Mouse (Mus musculus) G1E (cell line): ENCODE data around the gene Agl. TPM values are rescaled to one million over a fixed set of nuclear protein-coding genes. Genes with fewer than 3 reads are reported as not detected.
A peak's percentile ranks its signal among the peaks of the same experiment; 100 is the strongest.

Experiments
- ATAC-seq: 2 replicates; pipeline ENCODE4 v1.8.0; 2016; ENCODE audit warnings: mild to moderate bottlenecking; ENCODE audit not compliant: insufficient number of reproducible peaks, poor library complexity, low FRiP score, severe bottlenecking; ENCODE audit errors: extremely low read depth
- DNase-seq: peaks from one replicate; pipeline ENCODE4 v3.0.0; 2012; ENCODE audit warnings: low spot score
- H3K27me3 ChIP-seq: 2 replicates; pipeline ENCODE4 v1.6.1; 2012; ENCODE audit warnings: mild to moderate bottlenecking, low read length, inconsistent platforms; ENCODE audit not compliant: insufficient read depth
- H3K36me3 ChIP-seq: replicated peaks from 2 replicates; pipeline ENCODE3; 2012; ENCODE audit warnings: mild to moderate bottlenecking, inconsistent platforms
- H3K4me1 ChIP-seq: 2 replicates; pipeline ENCODE4 v1.6.1; 2012; ENCODE audit warnings: low read depth, low read length, inconsistent platforms, mixed read lengths; ENCODE audit not compliant: insufficient read depth
- H3K4me3 ChIP-seq: 2 replicates; pipeline ENCODE4 v1.5.1; 2012; ENCODE audit warnings: low read depth, mild to moderate bottlenecking, inconsistent platforms, low read length, moderate library complexity, mixed read lengths
- H3K9me3 ChIP-seq: replicated peaks from 2 replicates; pipeline ENCODE4 v1.6.1; 2012; ENCODE audit warnings: inconsistent platforms
- CTCF ChIP-seq: IDR thresholded peaks from 2 replicates; pipeline ENCODE4 v1.5.1; 2012; ENCODE audit warnings: low read depth, low read length, inconsistent platforms, mixed read lengths
- GATA1 ChIP-seq: IDR thresholded peaks from 2 replicates; pipeline ENCODE4 v1.6.1; 2012; ENCODE audit warnings: borderline replicate concordance, low read length, inconsistent platforms, mixed read lengths
- GATA2 ChIP-seq: IDR thresholded peaks from 2 replicates; pipeline ENCODE4 v1.6.1; 2012; ENCODE audit warnings: low read depth, low read length, inconsistent platforms, borderline replicate concordance
- POLR2AphosphoS5 ChIP-seq: IDR thresholded peaks from 2 replicates; pipeline ENCODE4 v1.6.1; 2012; ENCODE audit warnings: low read depth, low read length, inconsistent platforms; ENCODE audit not compliant: insufficient replicate concordance
- TAL1 ChIP-seq: conservative IDR thresholded peaks from 2 replicates; pipeline ENCODE4 v1.6.1; 2012; ENCODE audit warnings: low read depth, low read length, inconsistent platforms, mixed read lengths
- polyA plus RNA-seq: library from polyadenylated mRNA; stranded (reverse); fragments of >175 nt; gene quantifications from 2 replicates; pipeline ENCODE4 v1.2.3, GENCODE M21; 2012
- total RNA-seq, 2 experiments: library from RNA; stranded (forward) in 1 of 2; stranded (reverse) in 1 of 2; fragments of 200-1000 nt in 1 of 2; fragments of >200 nt in 1 of 2; fragmentation: Nextera tagmentation in 1 of 2; gene quantifications; 2 replicates each; pipeline ENCODE4 v1.2.3; 2014 to 2017

Gene Agl
- total and polyA plus RNA-seq, 3 experiments, result 1.7 to 33.6 (median 15.1) TPM

- H3K36me3 ChIP-seq, result no peaks in the 10 kb centered on the region
- DNase-seq (no peak), ATAC-seq (no peak)
- peaks cover 9% of the 10 kb centered on the region for H3K9me3 ChIP-seq
- H3K4me3 ChIP-seq, result no peak overlapping the region
- H3K27me3 ChIP-seq, result no peaks in the 10 kb centered on the region
- H3K4me1 ChIP-seq, result peaks cover 23% of the 10 kb centered on the region
- TF ChIP-seq GATA2 (no peak), GATA1 (no peak), TAL1 (no peak), CTCF (no peak), POLR2AphosphoS5 (no peak)
These were observed 78.3 kb downstream of the Agl start for GRCm38 (mm10) chr3:116729483-116730174.

- no peaks in the 10 kb centered on the region for H3K27me3 ChIP-seq
- H3K4me1 ChIP-seq, result peaks cover 30% of the 10 kb centered on the region
- H3K36me3 ChIP-seq, result no peaks in the 10 kb centered on the region
- TF ChIP-seq GATA1 (no peak), TAL1 (peak; percentile 73), POLR2AphosphoS5 (no peak), CTCF (no peak), GATA2 (no peak)
- peak overlapping the region; percentile 61; the same call in 1 of the 2 replicates for H3K4me3 ChIP-seq
- ATAC-seq (peak; percentile 90), DNase-seq (peak; percentile 68)
- no peaks in the 10 kb centered on the region for H3K9me3 ChIP-seq
These were observed 81.2 kb downstream of the Agl start for GRCm38 (mm10) chr3:116726807-116727206.

- ATAC-seq (no peak), DNase-seq (no peak)
- Histone ChIP-seq H3K36me3 (no peaks in the 10 kb centered on the region), H3K27me3 (no peaks in the 10 kb centered on the region), H3K9me3 (no peaks in the 10 kb centered on the region), H3K4me3 (no peak overlapping the region), H3K4me1 (peaks cover 33% of the 10 kb centered on the region)
- no peak for TF ChIP-seq CTCF
- TF ChIP-seq GATA1, result no peak
- TF ChIP-seq POLR2AphosphoS5, result no peak
- TF ChIP-seq TAL1, result no peak
- TF ChIP-seq GATA2, result no peak
These were observed 84.2 kb downstream of the Agl start for GRCm38 (mm10) chr3:116723496-116724481.

GRCm38 (mm10) chr3:116722980-116723379 lies 85.0 kb downstream of the Agl start:
- no peak for DNase-seq
- H3K4me1 ChIP-seq, result peaks cover 33% of the 10 kb centered on the region

GRCm38 (mm10) chr3:116718951-116719350 lies 89.0 kb downstream of the Agl start:
- Histone ChIP-seq H3K4me1 (peaks cover 13% of the 10 kb centered on the region), H3K36me3 (no peaks in the 10 kb centered on the region), H3K4me3 (no peak overlapping the region), H3K9me3 (no peaks in the 10 kb centered on the region), H3K27me3 (no peaks in the 10 kb centered on the region)
- ATAC-seq, result no peak
- TF ChIP-seq POLR2AphosphoS5 (no peak), GATA1 (no peak), CTCF (no peak), GATA2 (no peak), TAL1 (no peak)
- no peak for DNase-seq

More at GRCm38 (mm10) chr3:116722980-116723379, 85.0 kb downstream of the Agl start:
- no peak for ATAC-seq
- H3K4me3 ChIP-seq, result no peak overlapping the region
- TF ChIP-seq GATA2, result no peak
- no peak for TF ChIP-seq GATA1
- TF ChIP-seq CTCF, result no peak
- TF ChIP-seq POLR2AphosphoS5, result no peak
- no peak for TF ChIP-seq TAL1
- H3K27me3 ChIP-seq, result no peaks in the 10 kb centered on the region
- no peaks in the 10 kb centered on the region for H3K36me3 ChIP-seq
- H3K9me3 ChIP-seq, result no peaks in the 10 kb centered on the region

GRCm38 (mm10) chr3:116713031-116713430 lies 94.9 kb downstream of the Agl start:
- TF ChIP-seq POLR2AphosphoS5, result no peak
- no peak for TF ChIP-seq TAL1
- no peak for TF ChIP-seq GATA2
- TF ChIP-seq CTCF, result no peak
- TF ChIP-seq GATA1, result no peak
- Histone ChIP-seq H3K4me1 (peaks cover 36% of the 10 kb centered on the region), H3K27me3 (no peaks in the 10 kb centered on the region), H3K9me3 (no peaks in the 10 kb centered on the region), H3K4me3 (peak overlapping the region; percentile 97; the same call in 1 of the 2 replicates), H3K36me3 (peaks cover under 1% of the 10 kb centered on the region)
- ATAC-seq, result no peak
- no peak for DNase-seq
